Mouse (Mus musculus): ENCODE results near the gene Zfp933.

GRCm38 (mm10) chr4:147867563-147868449 is 19.6 kb upstream of the Zfp933 start:
- no peak for TF ChIP-seq CTCF (IDR thresholded peaks at IDR 0.05; ENCODE audit: control insufficient read depth, insufficient read depth, insufficient read length)
- TF ChIP-seq USF1 (IDR thresholded peaks at IDR 0.05; ENCODE audit: low read depth): no peak
- TF ChIP-seq MYOD1 (IDR thresholded peaks at IDR 0.05; ENCODE audit: control insufficient read depth, insufficient read length, low read depth): no peak
- TF ChIP-seq MYOG (IDR thresholded peaks at IDR 0.05; ENCODE audit: control insufficient read depth, extremely low read depth, insufficient read length): no peak
- no peak for TF ChIP-seq CEBPB (IDR thresholded peaks at IDR 0.05; ENCODE audit: low read depth)
- no peak for TF ChIP-seq FOSL1 (IDR thresholded peaks at IDR 0.05; ENCODE audit: insufficient read depth, low read length, poor library complexity, severe bottlenecking)
- TF ChIP-seq MAX (IDR thresholded peaks at IDR 0.05): no peak
